Mouse (Mus musculus) G1E (cell line): ENCODE data around the gene Fam98b. TPM values are rescaled to one million over a fixed set of nuclear protein-coding genes. Genes with fewer than 3 reads are reported as not detected.
A peak's percentile ranks its signal among the peaks of the same experiment; 100 is the strongest.

Experiments
- ATAC-seq: 2 replicates; pipeline ENCODE4 v1.8.0; 2016; ENCODE audit warnings: mild to moderate bottlenecking; ENCODE audit not compliant: insufficient number of reproducible peaks, poor library complexity, low FRiP score, severe bottlenecking; ENCODE audit errors: extremely low read depth
- DNase-seq: peaks from one replicate; pipeline ENCODE4 v3.0.0; 2012; ENCODE audit warnings: low spot score
- H3K27me3 ChIP-seq: 2 replicates; pipeline ENCODE4 v1.6.1; 2012; ENCODE audit warnings: mild to moderate bottlenecking, low read length, inconsistent platforms; ENCODE audit not compliant: insufficient read depth
- H3K36me3 ChIP-seq: replicated peaks from 2 replicates; pipeline ENCODE3; 2012; ENCODE audit warnings: mild to moderate bottlenecking, inconsistent platforms
- H3K4me1 ChIP-seq: 2 replicates; pipeline ENCODE4 v1.6.1; 2012; ENCODE audit warnings: low read depth, low read length, inconsistent platforms, mixed read lengths; ENCODE audit not compliant: insufficient read depth
- H3K4me3 ChIP-seq: 2 replicates; pipeline ENCODE4 v1.5.1; 2012; ENCODE audit warnings: low read depth, mild to moderate bottlenecking, inconsistent platforms, low read length, moderate library complexity, mixed read lengths
- H3K9me3 ChIP-seq: replicated peaks from 2 replicates; pipeline ENCODE4 v1.6.1; 2012; ENCODE audit warnings: inconsistent platforms
- CTCF ChIP-seq: IDR thresholded peaks from 2 replicates; pipeline ENCODE4 v1.5.1; 2012; ENCODE audit warnings: low read depth, low read length, inconsistent platforms, mixed read lengths
- GATA1 ChIP-seq: IDR thresholded peaks from 2 replicates; pipeline ENCODE4 v1.6.1; 2012; ENCODE audit warnings: borderline replicate concordance, low read length, inconsistent platforms, mixed read lengths
- GATA2 ChIP-seq: IDR thresholded peaks from 2 replicates; pipeline ENCODE4 v1.6.1; 2012; ENCODE audit warnings: low read depth, low read length, inconsistent platforms, borderline replicate concordance
- POLR2AphosphoS5 ChIP-seq: IDR thresholded peaks from 2 replicates; pipeline ENCODE4 v1.6.1; 2012; ENCODE audit warnings: low read depth, low read length, inconsistent platforms; ENCODE audit not compliant: insufficient replicate concordance
- TAL1 ChIP-seq: conservative IDR thresholded peaks from 2 replicates; pipeline ENCODE4 v1.6.1; 2012; ENCODE audit warnings: low read depth, low read length, inconsistent platforms, mixed read lengths
- polyA plus RNA-seq: library from polyadenylated mRNA; stranded (reverse); fragments of >175 nt; gene quantifications from 2 replicates; pipeline ENCODE4 v1.2.3, GENCODE M21; 2012
- total RNA-seq, 2 experiments: library from RNA; stranded (forward) in 1 of 2; stranded (reverse) in 1 of 2; fragments of 200-1000 nt in 1 of 2; fragments of >200 nt in 1 of 2; fragmentation: Nextera tagmentation in 1 of 2; gene quantifications; 2 replicates each; pipeline ENCODE4 v1.2.3; 2014 to 2017

The Fam98b gene
- total and polyA plus RNA-seq, 3 experiments = 11.2 to 43.0 (median 11.2) TPM

- peak; percentile 51 for DNase-seq
- peak; percentile 63 for ATAC-seq
- TF ChIP-seq GATA1 (no peak), CTCF (peak; percentile 79), POLR2AphosphoS5 (no peak)
These were observed 18.3 kb upstream of the Fam98b start for GRCm38 (mm10) chr2:117231257-117231656.

GRCm38 (mm10) chr2:117241953-117242352 is 7.6 kb upstream of the Fam98b start:
- Histone ChIP-seq H3K4me3 (no peak overlapping the region), H3K27me3 (peaks cover 12% of the 10 kb centered on the region), H3K9me3 (no peaks in the 10 kb centered on the region), H3K4me1 (no peaks in the 10 kb centered on the region), H3K36me3 (no peaks in the 10 kb centered on the region)
- ATAC-seq (no peak), DNase-seq (no peak)
- TF ChIP-seq GATA1 (no peak), TAL1 (no peak)

More at GRCm38 (mm10) chr2:117231257-117231656, 18.3 kb upstream of the Fam98b start:
- Histone ChIP-seq H3K27me3 (peaks cover 13% of the 10 kb centered on the region), H3K9me3 (no peaks in the 10 kb centered on the region), H3K4me3 (no peak overlapping the region), H3K4me1 (no peaks in the 10 kb centered on the region), H3K36me3 (no peaks in the 10 kb centered on the region)

GRCm38 (mm10) chr2:117250001-117250510 is 517 bp downstream of the Fam98b start:
- ATAC-seq = peak; percentile 38
- Histone ChIP-seq H3K36me3 (peaks cover 24% of the 10 kb centered on the region), H3K27me3 (no peaks in the 10 kb centered on the region; the same call in 1 of the 2 replicates), H3K4me3 (peak overlapping the region; percentile 90), H3K9me3 (no peaks in the 10 kb centered on the region), H3K4me1 (peaks cover 19% of the 10 kb centered on the region)
- peak; percentile 23 for DNase-seq
- TF ChIP-seq GATA2 = no peak
- no peak for TF ChIP-seq GATA1
- TF ChIP-seq TAL1 = no peak
- TF ChIP-seq CTCF = no peak
- no peak for TF ChIP-seq POLR2AphosphoS5

GRCm38 (mm10) chr2:117255415-117255814 is 5.9 kb downstream of the Fam98b start:
- Histone ChIP-seq H3K4me3 (no peak overlapping the region), H3K27me3 (no peaks in the 10 kb centered on the region), H3K36me3 (peaks cover 47% of the 10 kb centered on the region), H3K9me3 (no peaks in the 10 kb centered on the region), H3K4me1 (peaks cover 15% of the 10 kb centered on the region)
- no peak for ATAC-seq
- DNase-seq = no peak
- TF ChIP-seq POLR2AphosphoS5 = no peak
- no peak for TF ChIP-seq CTCF
- TF ChIP-seq GATA2 = no peak
- TF ChIP-seq TAL1 = no peak
- no peak for TF ChIP-seq GATA1

GRCm38 (mm10) chr2:117257617-117258016 is 8.1 kb downstream of the Fam98b start:
- DNase-seq = no peak
- Histone ChIP-seq H3K9me3 (no peaks in the 10 kb centered on the region), H3K4me1 (peaks cover 10% of the 10 kb centered on the region), H3K27me3 (no peaks in the 10 kb centered on the region), H3K36me3 (peaks cover 55% of the 10 kb centered on the region), H3K4me3 (no peak overlapping the region)
- ATAC-seq = no peak
- no peak for TF ChIP-seq POLR2AphosphoS5
- no peak for TF ChIP-seq TAL1
- no peak for TF ChIP-seq GATA2
- no peak for TF ChIP-seq GATA1
- no peak for TF ChIP-seq CTCF

GRCm38 (mm10) chr2:117262184-117262583 is 12.6 kb downstream of the Fam98b start:
- TF ChIP-seq GATA1 (no peak), POLR2AphosphoS5 (no peak), GATA2 (no peak), TAL1 (no peak), CTCF (no peak)
- ATAC-seq = no peak
- no peaks in the 10 kb centered on the region for H3K27me3 ChIP-seq
- no peaks in the 10 kb centered on the region for H3K9me3 ChIP-seq
- DNase-seq = no peak
- peaks cover 61% of the 10 kb centered on the region for H3K36me3 ChIP-seq
- peaks cover under 1% of the 10 kb centered on the region; the same call in 1 of the 2 replicates for H3K4me1 ChIP-seq
- H3K4me3 ChIP-seq = no peak overlapping the region
